Mouse (Mus musculus) lung, adult 18-20 months (tissue): ENCODE data around the gene Spata31d1c.

Source experiments
- DNase-seq, 2 experiments: peaks; one replicate each; pipeline ENCODE4 v3.0.0; 2022; ENCODE audit warnings: mixed read lengths in 2 of 2

Spata31d1c gene

GRCm38 (mm10) chr13:65032758-65033157 is at the start of gene Spata31d1c:
Spata31d1c (plus strand) TSS chr13:65033058.
- DNase-seq = no peak

- DNase-seq = no peak
Measured at GRCm38 (mm10) chr13:64988828-64989227, 44.0 kb upstream of the Spata31d1c start.

GRCm38 (mm10) chr13:65005414-65005813 is 27.4 kb upstream of the Spata31d1c start:
- no peak for DNase-seq

GRCm38 (mm10) chr13:65006760-65007159 is 26.1 kb upstream of the Spata31d1c start:
- DNase-seq = no peak

- no peak for DNase-seq
Measured at GRCm38 (mm10) chr13:65007971-65008370, 24.9 kb upstream of the Spata31d1c start.

GRCm38 (mm10) chr13:65011052-65011738 is 21.7 kb upstream of the Spata31d1c start:
- DNase-seq = no peak

GRCm38 (mm10) chr13:65035057-65035456 is 2.2 kb downstream of the Spata31d1c start:
- no peak for DNase-seq

GRCm38 (mm10) chr13:65052660-65053059 is 19.8 kb downstream of the Spata31d1c start, which contains the start of gene Prss47:
Prss47 (minus strand) TSS chr13:65052760.
- DNase-seq = no peak

- DNase-seq = peak in 1 of 2 experiments; percentile 4
Measured at GRCm38 (mm10) chr13:65069969-65070368, 37.1 kb downstream of the Spata31d1c start.
